Mouse (Mus musculus) B cell, adult 67 days (primary cell): ENCODE results near the gene Wnt3. TPM values are rescaled to one million over a fixed set of nuclear protein-coding genes. Genes with fewer than 3 reads are reported as not detected.

Experiments
- total RNA-seq, 2 experiments: library from RNA; stranded (reverse); gene quantifications; 4 replicates each; pipeline ENCODE4 v1.2.4; 2023

Gene Wnt3
- total RNA-seq: not detected

DNA sequence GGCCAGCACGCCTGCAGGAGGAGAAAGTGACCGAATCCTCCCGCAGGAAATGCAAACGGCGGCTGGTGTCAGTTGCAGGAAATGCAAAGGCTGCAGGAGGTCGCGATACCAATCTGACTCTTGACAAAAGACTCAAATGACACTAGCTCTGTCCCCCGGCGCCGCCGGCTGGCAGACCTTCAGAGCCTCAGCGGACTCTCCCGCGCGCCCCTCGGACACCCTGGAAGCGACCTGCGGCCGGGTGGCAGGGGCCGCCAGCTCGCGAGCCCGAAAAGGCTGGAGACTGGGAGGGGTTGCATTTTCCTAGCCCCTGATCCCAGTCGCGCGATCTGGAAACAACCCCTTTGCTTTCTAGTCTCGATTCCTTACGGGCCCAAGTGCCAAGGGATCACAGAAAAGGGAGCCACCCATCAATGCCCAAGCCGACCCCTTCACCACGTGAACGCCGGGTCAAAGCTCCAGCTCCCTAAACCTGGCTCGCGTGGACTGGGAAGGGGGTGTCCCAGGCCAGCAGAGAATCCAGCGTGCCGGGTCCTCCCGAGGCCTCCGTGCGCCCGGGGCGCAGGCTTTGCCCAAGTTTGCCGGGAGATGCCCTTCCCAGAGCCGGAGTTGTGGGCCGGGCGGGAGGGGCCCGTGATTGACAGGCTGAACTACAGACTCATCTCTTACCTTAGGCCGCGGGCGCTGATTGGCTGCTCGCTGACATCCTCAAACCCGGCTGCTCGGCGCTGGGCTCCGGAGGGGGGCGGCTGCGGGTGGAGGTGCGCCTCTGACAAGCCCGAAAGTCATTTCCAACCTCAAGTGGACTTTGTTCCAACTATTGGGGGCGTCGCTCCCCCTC, at the start of gene Wnt3:
Wnt3 (plus strand) TSS at position 764 of the 841 bp plus-strand sequence.

GRCm38 (mm10) chr11:103749306-103750089, 24.5 kb upstream of the Wnt3 start, which contains the start of gene Wnt9b:
Gene Wnt9b, minus strand, starts transcription at chr11:103749821.

Other genes starting within 250 kb of the Wnt3 start
- not detected for gene Gm884, start 153.0 kb upstream of the Wnt3 start, total RNA-seq
- gene Lyzl6, start 135.3 kb upstream of the Wnt3 start, total RNA-seq: not detected
- gene Rprml, start 124.6 kb upstream of the Wnt3 start, total RNA-seq: not detected
- gene Gosr2, start 76.3 kb upstream of the Wnt3 start, total RNA-seq: 10 to 100 TPM; 54.8 to 57.5 TPM
- gene Wnt9b, start 24.3 kb upstream of the Wnt3 start, total RNA-seq: not detected
- 100 to 1,000 TPM; 138 to 175 TPM for gene Nsf, start 179.9 kb downstream of the Wnt3 start, total RNA-seq
- 10 to 100 TPM; 21.4 to 22.4 TPM for gene Arf2, start 192.6 kb downstream of the Wnt3 start, total RNA-seq